Mouse (Mus musculus) heart, postnatal 0 days (tissue): ENCODE measurements at regions not wholly inside any gene's neighbourhood (a gene's known extent, or its start where the extent isn't known, plus 50 kb on each side); places are given as distances from the start of the nearest gene placed in this dataset.

Experiments used
- ATAC-seq: fragments of 200-750 bp; cut with Nextera tagmentation; 2 replicates; pipeline ENCODE4 v1.8.0; 2017; ENCODE audit warnings: low read depth, moderate number of reproducible peaks, moderate library complexity; ENCODE audit not compliant: insufficient read depth
- DNase-seq: peaks from one replicate; pipeline ENCODE4 v3.0.0-alpha.2; 2016; ENCODE audit warnings: low spot score
- H3K27ac ChIP-seq: fragments of 300-500 bp; sonication (generic); 2 replicates; pipeline ENCODE4 v1.5.1; 2014; ENCODE audit warnings: low read depth, mild to moderate bottlenecking
- H3K27me3 ChIP-seq: fragments of 300-500 bp; sonication (generic); 2 replicates; pipeline ENCODE4 v1.6.1; 2014; ENCODE audit warnings: low read length, mixed read lengths; ENCODE audit not compliant: control insufficient read depth, insufficient read depth
- H3K36me3 ChIP-seq: fragments of 300-500 bp; sonication (generic); replicated peaks from 2 replicates; pipeline ENCODE4 v1.6.1; 2014; ENCODE audit warnings: low read length, mixed read lengths; ENCODE audit not compliant: control insufficient read depth, insufficient read depth
- H3K4me1 ChIP-seq: fragments of 300-500 bp; sonication (generic); 2 replicates; pipeline ENCODE4 v1.6.1; 2014; ENCODE audit warnings: antibody characterized with exemption; ENCODE audit not compliant: control insufficient read depth, insufficient read depth
- H3K4me2 ChIP-seq: fragments of 300-500 bp; sonication (generic); 2 replicates; pipeline ENCODE4 v1.6.1; 2014; ENCODE audit warnings: low read depth, mild to moderate bottlenecking, low read length, moderate library complexity
- H3K4me3 ChIP-seq: fragments of 300-500 bp; sonication (generic); 2 replicates; pipeline ENCODE4 v1.5.1; 2014; ENCODE audit warnings: low read depth, low read length
- H3K9ac ChIP-seq: fragments of 300-500 bp; sonication (generic); replicated peaks from 2 replicates; pipeline ENCODE4 v1.6.1; 2014; ENCODE audit warnings: low read depth, low read length, mixed read lengths
- H3K9me3 ChIP-seq: fragments of 300-500 bp; sonication (generic); replicated peaks from 2 replicates; pipeline ENCODE4 v1.6.1; 2016; ENCODE audit warnings: low read length; ENCODE audit not compliant: control insufficient read depth
- CTCF ChIP-seq: IDR thresholded peaks from 2 replicates; pipeline ENCODE4 v1.5.1; 2016; ENCODE audit warnings: antibody characterized with exemption, control low read depth, low read depth
- EP300 ChIP-seq: IDR thresholded peaks from 2 replicates; pipeline ENCODE4 v1.6.1; 2016; ENCODE audit warnings: antibody characterized with exemption, low read depth
- WGBS: fragments of 180-500 bp; shearing (Covaris S2); extraction: QIAGEN DNeasy Blood & Tissue Kit; methylation state at CpG from one replicate; pipeline ENCODE4 v1.1.7; 2014; 5-methylcytosine and 5-hydroxymethylcytosine counted together

- TF ChIP-seq EP300: no peak
- TF ChIP-seq CTCF: no peak
- ATAC-seq (no peak), DNase-seq (no peak)
- H3K4me3 ChIP-seq: no peak overlapping the region
- no peaks in the 10 kb centered on the region for H3K27me3 ChIP-seq
- no peaks in the 10 kb centered on the region for H3K36me3 ChIP-seq
- H3K9me3 ChIP-seq: no peaks in the 10 kb centered on the region
- 63% methylated on average over 2 of the region's 2 CpGs for WGBS
- H3K4me1 ChIP-seq: no peaks in the 10 kb centered on the region
- peak overlapping the region; percentile 58; the same call in 1 of the 2 replicates for H3K27ac ChIP-seq
- H3K9ac ChIP-seq: no peak overlapping the region
- no peak overlapping the region for H3K4me2 ChIP-seq
These were observed 1404.7 kb upstream of the A1bg start for GRCm38 (mm10) chr15:62327481-62327880.

DNA sequence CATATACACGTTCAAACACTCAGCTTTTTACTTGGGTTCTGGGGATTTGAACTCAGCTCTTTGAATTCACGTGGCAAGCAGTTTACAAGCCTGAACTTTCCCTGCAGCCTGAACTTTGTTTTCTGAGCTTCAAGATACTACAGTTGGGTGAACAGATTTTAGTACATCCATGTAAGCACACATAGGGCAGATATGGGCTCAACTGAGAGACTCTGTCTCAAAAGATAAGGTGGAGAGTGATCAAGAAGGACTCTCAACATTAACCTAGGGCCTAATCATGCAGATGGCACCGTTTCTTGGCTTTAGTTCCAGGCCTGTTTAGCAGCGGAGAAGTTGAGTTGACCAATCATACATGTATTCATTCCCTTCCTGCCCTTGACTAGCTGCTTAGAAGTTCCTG lies 1403.7 kb upstream of the A1bg start:
- ATAC-seq: no peak
- Histone ChIP-seq H3K9ac (no peak overlapping the region), H3K4me1 (no peaks in the 10 kb centered on the region), H3K36me3 (no peaks in the 10 kb centered on the region), H3K27ac (no peak overlapping the region), H3K9me3 (no peaks in the 10 kb centered on the region), H3K27me3 (no peaks in the 10 kb centered on the region), H3K4me3 (no peak overlapping the region), H3K4me2 (no peak overlapping the region)
- no peak for DNase-seq
- WGBS: 90% methylated on average over 4 of the region's 4 CpGs
- TF ChIP-seq EP300: no peak
- no peak for TF ChIP-seq CTCF

GRCm38 (mm10) chr15:62325451-62326290 lies 1402.9 kb upstream of the A1bg start:
- WGBS: 81% methylated on average over 1 of the region's 1 CpGs
- no peak for ATAC-seq

DNA sequence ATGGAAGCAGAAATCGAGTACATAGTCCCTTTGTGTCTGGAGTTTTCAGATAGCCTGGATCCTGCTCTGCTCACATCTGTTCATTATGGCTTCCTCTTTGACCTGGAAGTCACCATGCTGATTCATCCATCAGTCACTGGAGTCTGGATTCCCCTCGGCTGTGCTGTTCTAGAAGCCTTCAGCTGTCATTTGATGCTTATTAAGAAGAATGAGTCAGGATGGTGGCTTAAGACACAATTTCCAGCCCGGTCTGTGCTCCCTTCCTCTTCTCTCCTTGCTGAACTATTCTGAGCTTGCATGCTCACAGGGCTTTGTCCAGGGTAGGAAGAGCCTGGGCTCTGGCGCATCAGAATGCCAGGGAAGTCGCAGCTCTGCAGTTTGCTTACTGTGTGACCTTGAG lies 1398.2 kb upstream of the A1bg start:
- Histone ChIP-seq H3K9me3 (no peaks in the 10 kb centered on the region), H3K4me1 (no peaks in the 10 kb centered on the region), H3K9ac (no peak overlapping the region), H3K27ac (no peak overlapping the region), H3K36me3 (no peaks in the 10 kb centered on the region), H3K27me3 (no peaks in the 10 kb centered on the region), H3K4me2 (no peak overlapping the region), H3K4me3 (no peak overlapping the region)
- no peak for ATAC-seq
- no peak for TF ChIP-seq EP300
- no peak for TF ChIP-seq CTCF
- no peak for DNase-seq
- 50% methylated on average over 5 of the region's 5 CpGs for WGBS

More at GRCm38 (mm10) chr15:62325451-62326290, 1402.9 kb upstream of the A1bg start:
- no peaks in the 10 kb centered on the region for H3K36me3 ChIP-seq
- no peak overlapping the region for H3K4me2 ChIP-seq
- H3K4me1 ChIP-seq: no peaks in the 10 kb centered on the region
- H3K27ac ChIP-seq: no peak overlapping the region
- DNase-seq: no peak
- H3K4me3 ChIP-seq: no peak overlapping the region
- H3K9me3 ChIP-seq: no peaks in the 10 kb centered on the region
- no peak overlapping the region for H3K9ac ChIP-seq
- TF ChIP-seq EP300 (no peak), CTCF (no peak)
- H3K27me3 ChIP-seq: no peaks in the 10 kb centered on the region

DNA sequence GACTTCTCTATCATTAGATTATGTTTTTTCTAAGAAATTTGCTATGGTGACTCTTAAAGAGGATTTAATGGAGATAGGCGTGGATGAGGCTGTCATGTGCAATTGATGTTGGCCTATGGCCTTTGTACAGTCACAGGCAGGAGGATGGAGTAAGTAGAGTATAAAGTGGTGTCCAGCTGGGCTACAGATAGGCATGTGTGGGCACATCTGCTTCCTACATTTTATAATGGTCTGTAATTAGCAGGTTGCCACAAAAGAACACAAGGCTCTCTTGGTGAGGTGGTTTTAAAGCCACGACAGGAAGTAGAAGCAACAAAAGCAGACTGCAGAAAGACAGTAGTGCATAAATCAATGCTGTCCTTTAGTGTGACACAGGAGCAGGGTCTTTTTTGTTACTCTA lies 1391.6 kb upstream of the A1bg start:
- no peaks in the 10 kb centered on the region for H3K9me3 ChIP-seq
- H3K4me3 ChIP-seq: no peak overlapping the region
- H3K27ac ChIP-seq: no peak overlapping the region
- H3K4me1 ChIP-seq: no peaks in the 10 kb centered on the region
- no peaks in the 10 kb centered on the region for H3K36me3 ChIP-seq
- ATAC-seq (no peak), DNase-seq (no peak)
- 69% methylated on average over 2 of the region's 2 CpGs for WGBS
- H3K27me3 ChIP-seq: no peaks in the 10 kb centered on the region
- TF ChIP-seq CTCF: no peak
- TF ChIP-seq EP300: no peak
- H3K4me2 ChIP-seq: no peak overlapping the region
- H3K9ac ChIP-seq: no peak overlapping the region

DNA sequence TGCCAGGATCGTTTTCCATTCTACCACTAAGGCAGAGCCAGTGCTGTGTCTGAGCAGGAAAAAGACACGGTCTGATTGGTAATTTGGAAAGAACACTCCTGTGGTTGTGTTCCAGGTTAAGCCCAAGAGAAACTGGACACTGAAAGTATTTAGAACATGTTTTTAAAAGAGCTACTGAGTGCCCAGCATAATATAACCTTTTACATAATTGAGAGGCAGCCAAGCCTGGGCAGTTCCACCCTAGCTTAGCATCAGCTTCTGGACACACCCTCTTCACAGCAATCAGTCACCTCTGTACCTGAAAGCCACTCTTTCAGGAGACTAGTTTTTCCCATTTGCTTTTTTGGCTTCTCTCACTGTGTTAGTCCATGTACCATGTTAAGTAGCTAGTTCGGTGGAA lies 1379.4 kb upstream of the A1bg start:
- Histone ChIP-seq H3K27me3 (no peaks in the 10 kb centered on the region), H3K4me1 (no peaks in the 10 kb centered on the region), H3K9me3 (no peaks in the 10 kb centered on the region), H3K36me3 (no peaks in the 10 kb centered on the region), H3K27ac (no peak overlapping the region), H3K4me3 (no peak overlapping the region), H3K9ac (no peak overlapping the region), H3K4me2 (no peak overlapping the region)
- 74% methylated on average over 3 of the region's 3 CpGs for WGBS
- DNase-seq (no peak), ATAC-seq (peak; percentile 36; the same call in 1 of the 2 replicates)
- TF ChIP-seq CTCF (no peak), EP300 (no peak)
